23 mouse cellular contexts compared by ENCODE assay signal in the genomic region with DNA sequence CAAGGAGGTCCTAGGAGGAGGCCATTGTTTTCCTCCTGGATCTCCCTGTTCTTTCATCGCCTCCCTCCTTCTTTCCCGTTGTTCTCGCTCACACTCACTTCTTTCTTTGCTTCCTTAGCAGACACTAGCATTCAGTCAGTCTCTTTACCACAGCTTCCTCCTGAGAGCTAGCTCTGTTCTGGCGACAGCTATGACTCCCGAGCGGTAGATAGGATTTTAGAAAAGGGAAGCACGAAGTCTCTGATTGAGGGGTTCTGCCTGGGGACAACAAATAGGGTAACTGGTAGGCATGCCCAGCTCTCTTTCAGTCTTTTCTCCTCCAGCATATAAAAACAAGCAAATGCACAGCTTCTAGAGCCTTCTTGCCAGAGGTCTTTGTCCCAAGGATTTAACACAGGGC.
"Had no signal": no experiment of that assay in that cellular context is flagged by ENCODE, and none has a peak within 500 bp of the region (broad histone marks: within the 10 kb centered on the region; RNA-seq: fewer than 3 reads in every experiment).

No protein-coding gene starts in this region.

- H3K27me3 ChIP-seq: heart, embryonic 12.5 days; hindbrain, embryonic 13.5 days; hindbrain, embryonic 15.5 days; kidney, embryonic 15.5 days; limb, embryonic 13.5 days; limb, embryonic 15.5 days; liver, embryonic 12.5 days had no signal

- H3K4me2 ChIP-seq: heart, embryonic 12.5 days; hindbrain, embryonic 13.5 days; hindbrain, embryonic 15.5 days; kidney, embryonic 15.5 days; limb, embryonic 13.5 days; limb, embryonic 15.5 days; liver, embryonic 12.5 days had no signal

- H3K4me1 ChIP-seq: hindbrain, embryonic 13.5 days; kidney, embryonic 15.5 days; liver, embryonic 12.5 days had no signal

- DNase-seq: gastrocnemius, postnatal 14 days; gastrocnemius, postnatal 36 days; heart, adult 18-20 months; heart, postnatal 10 days; heart, postnatal 4 days; kidney, adult 11 months; kidney, adult 2 months; kidney, adult 9 months; kidney, postnatal 14 days; layer of hippocampus, adult 9-11 months; layer of hippocampus, postnatal 36 days; left cerebral cortex, postnatal 4 days had no signal

- H3K4me3 ChIP-seq: heart, embryonic 10.5 days; heart, embryonic 12.5 days; hindbrain, embryonic 13.5 days; hindbrain, embryonic 15.5 days; kidney, embryonic 15.5 days; limb, embryonic 13.5 days; limb, embryonic 15.5 days; liver, embryonic 12.5 days had no signal

- H3K36me3 ChIP-seq: heart, embryonic 10.5 days; heart, embryonic 12.5 days; hindbrain, embryonic 13.5 days; hindbrain, embryonic 15.5 days; kidney, embryonic 15.5 days; limb, embryonic 13.5 days; limb, embryonic 15.5 days; liver, embryonic 12.5 days had no signal

- H3K9ac ChIP-seq: heart, embryonic 12.5 days; hindbrain, embryonic 13.5 days; hindbrain, embryonic 15.5 days; kidney, embryonic 15.5 days; limb, embryonic 13.5 days; limb, embryonic 15.5 days; liver, embryonic 12.5 days had no signal

- H3K9me3 ChIP-seq: heart, embryonic 10.5 days; heart, embryonic 12.5 days; hindbrain, embryonic 13.5 days; hindbrain, embryonic 15.5 days; kidney, embryonic 15.5 days; limb, embryonic 13.5 days; limb, embryonic 15.5 days; liver, embryonic 12.5 days had no signal

- H3K27ac ChIP-seq: heart, embryonic 10.5 days; hindbrain, embryonic 13.5 days; hindbrain, embryonic 15.5 days; hindbrain, postnatal 0 days; kidney, embryonic 15.5 days; kidney, postnatal 0 days; limb, embryonic 13.5 days; liver, embryonic 12.5 days had no signal

- ATAC-seq: hindbrain, postnatal 0 days; intestine, embryonic 16.5 days; liver, embryonic 12.5 days had no signal
